Mouse (Mus musculus) natural killer cell, adult 2 months (primary cell): Measurements from ENCODE around the gene Etnk2.
A peak's percentile ranks its signal among the peaks of the same experiment; 100 is the strongest.
"Not testable (repeated sequence)": the region's sequence is repeated elsewhere in the genome, so short reads cannot be mapped to it uniquely, and the experiment has no call there.

Source experiments
- DNase-seq, 2 experiments: peaks; one replicate each; pipeline ENCODE4 v3.0.0; 2022; ENCODE audit warnings: low spot score in 2 of 2

Gene Etnk2

GRCm38 (mm10) chr1:133363276-133364021 lies at the start of gene Etnk2:
Etnk2 (plus strand) TSS chr1:133363572.
- peak; percentile 77 to 84 for DNase-seq

GRCm38 (mm10) chr1:133314364-133314763 lies 49.0 kb upstream of the Etnk2 start:
- peak; percentile 16 to 49 for DNase-seq

GRCm38 (mm10) chr1:133315775-133316174 lies 47.6 kb upstream of the Etnk2 start:
- no peak for DNase-seq

- no peak for DNase-seq
These were observed 46.8 kb upstream of the Etnk2 start for GRCm38 (mm10) chr1:133316577-133316976.

- no peak for DNase-seq
These were observed 46.2 kb upstream of the Etnk2 start for GRCm38 (mm10) chr1:133317149-133317548.

- no peak for DNase-seq
These were observed 42.0 kb upstream of the Etnk2 start, which contains the start of gene Kiss1 for GRCm38 (mm10) chr1:133321267-133321925. Kiss1 (plus strand) TSS chr1:133321875.

GRCm38 (mm10) chr1:133323333-133323732 lies 40.0 kb upstream of the Etnk2 start:
- no peak for DNase-seq

- no peak for DNase-seq
These were observed 37.4 kb upstream of the Etnk2 start for GRCm38 (mm10) chr1:133325951-133326350.

GRCm38 (mm10) chr1:133327094-133327493 lies 36.3 kb upstream of the Etnk2 start:
- DNase-seq, result no peak

GRCm38 (mm10) chr1:133328299-133328795 lies 35.0 kb upstream of the Etnk2 start:
- DNase-seq, result no peak

- DNase-seq, result no peak
These were observed 34.3 kb upstream of the Etnk2 start for GRCm38 (mm10) chr1:133328896-133329637.

GRCm38 (mm10) chr1:133329638-133329964 lies 33.8 kb upstream of the Etnk2 start:
- DNase-seq, result no peak

- DNase-seq, result no peak
These were observed 32.2 kb upstream of the Etnk2 start for GRCm38 (mm10) chr1:133331142-133331541.

- no peak for DNase-seq
These were observed 30.5 kb upstream of the Etnk2 start for GRCm38 (mm10) chr1:133332656-133333430.

GRCm38 (mm10) chr1:133333937-133334336 lies 29.4 kb upstream of the Etnk2 start:
- no peak for DNase-seq

GRCm38 (mm10) chr1:133340403-133340802 lies 23.0 kb upstream of the Etnk2 start:
- DNase-seq, result not testable (repeated sequence)

- no peak for DNase-seq
These were observed 19.0 kb upstream of the Etnk2 start for GRCm38 (mm10) chr1:133344357-133344756.

- DNase-seq, result no peak
These were observed 16.8 kb upstream of the Etnk2 start for GRCm38 (mm10) chr1:133346531-133346930.

- no peak for DNase-seq
These were observed 16.1 kb upstream of the Etnk2 start for GRCm38 (mm10) chr1:133347226-133347625.

- DNase-seq, result peak; percentile 63 to 72
These were observed 15.5 kb upstream of the Etnk2 start for GRCm38 (mm10) chr1:133347693-133348520.

- no peak for DNase-seq
These were observed 13.2 kb upstream of the Etnk2 start, which contains the start of gene Ren1 for GRCm38 (mm10) chr1:133350210-133350609. Ren1 (plus strand) TSS chr1:133350510.
